Mouse (Mus musculus): ENCODE data around the gene Irf2bp2. TPM values are rescaled to one million over a fixed set of nuclear protein-coding genes. Genes with fewer than 3 reads are reported as not detected.

The Irf2bp2 gene
- polyA plus RNA-seq, 1 experiment from 2014 or later = 4.5 TPM

- Histone ChIP-seq H3K4me1 (replicated peaks; ENCODE audit: control insufficient read depth, insufficient read depth, low read length) (peaks cover 45% of the 10 kb centered on the region), H3K9me3 (ENCODE audit: control insufficient read depth, low read length) (no peaks in the 10 kb centered on the region), H3K27ac (ENCODE audit: low read depth, low read length) (peak overlapping the region; percentile 46; the same call in 1 of the 2 replicates), H3K4me3 (ENCODE audit: low read depth, low read length) (peak overlapping the region; percentile 72), H3K36me3 (ENCODE audit: control insufficient read depth, insufficient read depth, low read length) (no peaks in the 10 kb centered on the region; the same call in 1 of the 2 replicates), H3K27me3 (ENCODE audit: control insufficient read depth, insufficient read depth, low read length) (no peaks in the 10 kb centered on the region), H3K4me2 (ENCODE audit: low read depth, low read length, severe bottlenecking) (peak overlapping the region; percentile 97), H3K9ac (ENCODE audit: low read length) (peak overlapping the region; percentile 92)
- no peak for ATAC-seq (replicated peaks; ENCODE audit: low FRiP score)
- DNase-seq (ENCODE audit: low spot score) = peak; percentile 66
- 0% methylated on average over 9 of the region's 9 CpGs for WGBS
Observed at GRCm38 (mm10) chr8:126591821-126592268, 1.9 kb downstream of the Irf2bp2 start.

GRCm38 (mm10) chr8:126591141-126591820 is 2.5 kb downstream of the Irf2bp2 start:
- Histone ChIP-seq H3K36me3 (ENCODE audit: control insufficient read depth, insufficient read depth, low read length) (no peaks in the 10 kb centered on the region; the same call in 1 of the 2 replicates), H3K4me2 (ENCODE audit: low read depth, low read length, severe bottlenecking) (peak overlapping the region; percentile 97), H3K9me3 (ENCODE audit: control insufficient read depth, low read length) (no peaks in the 10 kb centered on the region), H3K27me3 (ENCODE audit: control insufficient read depth, insufficient read depth, low read length) (no peaks in the 10 kb centered on the region), H3K4me3 (ENCODE audit: low read depth, low read length) (peak overlapping the region; percentile 72), H3K4me1 (replicated peaks; ENCODE audit: control insufficient read depth, insufficient read depth, low read length) (peaks cover 41% of the 10 kb centered on the region), H3K9ac (ENCODE audit: low read length) (peak overlapping the region; percentile 92), H3K27ac (ENCODE audit: low read depth, low read length) (peak overlapping the region; percentile 50; the same call in 1 of the 2 replicates)
- ATAC-seq (replicated peaks; ENCODE audit: low FRiP score) = no peak
- 6% methylated on average over 19 of the region's 20 CpGs for WGBS
- peak; percentile 75 for DNase-seq (ENCODE audit: low spot score)

- 49% methylated on average over 4 of the region's 4 CpGs for WGBS
Observed at GRCm38 (mm10) chr8:126590599-126590998, 3.2 kb downstream of the Irf2bp2 start.

GRCm38 (mm10) chr8:126590024-126590529 is 3.7 kb downstream of the Irf2bp2 start:
- ATAC-seq (replicated peaks; ENCODE audit: low FRiP score) (no peak), DNase-seq (ENCODE audit: low spot score) (peak; percentile 63)
- 48% methylated on average over 14 of the region's 14 CpGs for WGBS
- no peak overlapping the region for H3K9ac ChIP-seq (ENCODE audit: low read length)
- no peaks in the 10 kb centered on the region for H3K27me3 ChIP-seq (ENCODE audit: control insufficient read depth, insufficient read depth, low read length)
- peak overlapping the region; percentile 72 for H3K4me3 ChIP-seq (ENCODE audit: low read depth, low read length)
- H3K4me2 ChIP-seq (ENCODE audit: low read depth, low read length, severe bottlenecking) = peak overlapping the region; percentile 97
- no peak overlapping the region for H3K27ac ChIP-seq (ENCODE audit: low read depth, low read length)
- no peaks in the 10 kb centered on the region for H3K9me3 ChIP-seq (ENCODE audit: control insufficient read depth, low read length)
- H3K4me1 ChIP-seq (replicated peaks; ENCODE audit: control insufficient read depth, insufficient read depth, low read length) = peaks cover 29% of the 10 kb centered on the region
- no peaks in the 10 kb centered on the region; the same call in 1 of the 2 replicates for H3K36me3 ChIP-seq (ENCODE audit: control insufficient read depth, insufficient read depth, low read length)

More at GRCm38 (mm10) chr8:126590599-126590998, 3.2 kb downstream of the Irf2bp2 start:
- Histone ChIP-seq H3K36me3 (ENCODE audit: control insufficient read depth, insufficient read depth, low read length) (no peaks in the 10 kb centered on the region; the same call in 1 of the 2 replicates), H3K4me2 (ENCODE audit: low read depth, low read length, severe bottlenecking) (peak overlapping the region; percentile 97), H3K27ac (ENCODE audit: low read depth, low read length) (no peak overlapping the region), H3K4me1 (replicated peaks; ENCODE audit: control insufficient read depth, insufficient read depth, low read length) (peaks cover 34% of the 10 kb centered on the region), H3K9ac (ENCODE audit: low read length) (no peak overlapping the region), H3K9me3 (ENCODE audit: control insufficient read depth, low read length) (no peaks in the 10 kb centered on the region), H3K4me3 (ENCODE audit: low read depth, low read length) (peak overlapping the region; percentile 72), H3K27me3 (ENCODE audit: control insufficient read depth, insufficient read depth, low read length) (no peaks in the 10 kb centered on the region)
- ATAC-seq (replicated peaks; ENCODE audit: low FRiP score) (no peak), DNase-seq (ENCODE audit: low spot score) (no peak)

- Histone ChIP-seq H3K4me2 (ENCODE audit: low read depth, low read length, severe bottlenecking) (peak overlapping the region; percentile 97), H3K27me3 (ENCODE audit: control insufficient read depth, insufficient read depth, low read length) (no peaks in the 10 kb centered on the region), H3K27ac (ENCODE audit: low read depth, low read length) (no peak overlapping the region), H3K4me1 (replicated peaks; ENCODE audit: control insufficient read depth, insufficient read depth, low read length) (peaks cover 27% of the 10 kb centered on the region), H3K36me3 (ENCODE audit: control insufficient read depth, insufficient read depth, low read length) (no peaks in the 10 kb centered on the region; the same call in 1 of the 2 replicates), H3K9me3 (ENCODE audit: control insufficient read depth, low read length) (no peaks in the 10 kb centered on the region), H3K9ac (ENCODE audit: low read length) (no peak overlapping the region), H3K4me3 (ENCODE audit: low read depth, low read length) (peak overlapping the region; percentile 72)
- no peak for DNase-seq (ENCODE audit: low spot score)
- 41% methylated on average over 1 of the region's 1 CpGs for WGBS
- no peak for ATAC-seq (replicated peaks; ENCODE audit: low FRiP score)
Observed at GRCm38 (mm10) chr8:126589507-126590023, 4.2 kb downstream of the Irf2bp2 start.

- Histone ChIP-seq H3K4me1 (replicated peaks; ENCODE audit: control insufficient read depth, insufficient read depth, low read length) (peaks cover 26% of the 10 kb centered on the region), H3K4me2 (ENCODE audit: low read depth, low read length, severe bottlenecking) (peak overlapping the region; percentile 47), H3K4me3 (ENCODE audit: low read depth, low read length) (peak overlapping the region; percentile 9; the same call in 1 of the 2 replicates), H3K27me3 (ENCODE audit: control insufficient read depth, insufficient read depth, low read length) (no peaks in the 10 kb centered on the region), H3K9me3 (ENCODE audit: control insufficient read depth, low read length) (no peaks in the 10 kb centered on the region), H3K9ac (ENCODE audit: low read length) (peak overlapping the region; percentile 5; the same call in 1 of the 2 replicates), H3K27ac (ENCODE audit: low read depth, low read length) (no peak overlapping the region), H3K36me3 (ENCODE audit: control insufficient read depth, insufficient read depth, low read length) (no peaks in the 10 kb centered on the region; the same call in 1 of the 2 replicates)
- ATAC-seq (replicated peaks; ENCODE audit: low FRiP score) (no peak), DNase-seq (ENCODE audit: low spot score) (no peak)
- 49% methylated on average over 11 of the region's 11 CpGs for WGBS
Observed at GRCm38 (mm10) chr8:126588636-126589506, 4.9 kb downstream of the Irf2bp2 start.

- Histone ChIP-seq H3K9ac (ENCODE audit: low read length) (no peak overlapping the region), H3K9me3 (ENCODE audit: control insufficient read depth, low read length) (no peaks in the 10 kb centered on the region), H3K4me3 (ENCODE audit: low read depth, low read length) (no peak overlapping the region), H3K27ac (ENCODE audit: low read depth, low read length) (no peak overlapping the region), H3K4me2 (ENCODE audit: low read depth, low read length, severe bottlenecking) (peak overlapping the region; percentile 1; the same call in 1 of the 2 replicates), H3K27me3 (ENCODE audit: control insufficient read depth, insufficient read depth, low read length) (no peaks in the 10 kb centered on the region), H3K36me3 (ENCODE audit: control insufficient read depth, insufficient read depth, low read length) (no peaks in the 10 kb centered on the region; the same call in 1 of the 2 replicates), H3K4me1 (replicated peaks; ENCODE audit: control insufficient read depth, insufficient read depth, low read length) (peaks cover 29% of the 10 kb centered on the region)
- WGBS = 87% methylated on average over 10 of the region's 10 CpGs
- ATAC-seq (replicated peaks; ENCODE audit: low FRiP score) = no peak
- DNase-seq (ENCODE audit: low spot score) = no peak
Observed at GRCm38 (mm10) chr8:126587836-126588503, 5.8 kb downstream of the Irf2bp2 start.
